Mouse (Mus musculus): ENCODE measurements at regions not wholly inside any gene's neighbourhood (a gene's known extent, or its start where the extent isn't known, plus 50 kb on each side); places are given as distances from the start of the nearest gene placed in this dataset.
A peak's percentile ranks its signal among the peaks of the same experiment; 100 is the strongest.

GRCm38 (mm10) chr9:100194604-100195444 lies 291.8 kb downstream of the Il20rb start:
- TF ChIP-seq CTCF (conservative IDR thresholded peaks at IDR 0.05; ENCODE audit: insufficient read depth, insufficient read length, low read depth, low read length) = no peak
- TF ChIP-seq POLR2A (IDR thresholded peaks at IDR 0.05; ENCODE audit: low read depth, low read length) = no peak
- H3K4me1 ChIP-seq (ENCODE audit: control insufficient read depth, insufficient read depth, low read length) = no peaks in the 10 kb centered on the region
- H3K27me3 ChIP-seq (replicated peaks; ENCODE audit: control insufficient read depth, insufficient read depth, low read length) = no peaks in the 10 kb centered on the region
- no peak overlapping the region for H3K27ac ChIP-seq (ENCODE audit: insufficient read depth, low read depth, low read length)
- no peaks in the 10 kb centered on the region for H3K36me3 ChIP-seq (ENCODE audit: control insufficient read depth, insufficient read depth, low read length)
- 55% methylated on average over 11 of the region's 11 CpGs for WGBS
- no peak overlapping the region for H3K4me3 ChIP-seq (ENCODE audit: insufficient read depth, low read depth, low read length)
- DNase-seq = no peak

GRCm38 (mm10) chr9:100194158-100194557 lies 292.4 kb downstream of the Il20rb start:
- no peak for DNase-seq
- TF ChIP-seq CTCF (conservative IDR thresholded peaks at IDR 0.05; ENCODE audit: insufficient read depth, insufficient read length, low read depth, low read length) (no peak), POLR2A (IDR thresholded peaks at IDR 0.05; ENCODE audit: low read depth, low read length) (no peak)
- Histone ChIP-seq H3K36me3 (ENCODE audit: control insufficient read depth, insufficient read depth, low read length) (no peaks in the 10 kb centered on the region), H3K4me3 (ENCODE audit: insufficient read depth, low read depth, low read length) (no peak overlapping the region), H3K27me3 (replicated peaks; ENCODE audit: control insufficient read depth, insufficient read depth, low read length) (no peaks in the 10 kb centered on the region), H3K4me1 (ENCODE audit: control insufficient read depth, insufficient read depth, low read length) (no peaks in the 10 kb centered on the region), H3K27ac (ENCODE audit: insufficient read depth, low read depth, low read length) (no peak overlapping the region)
- whole genome bisulfite sequencing = 75% methylated on average over 5 of the region's 5 CpGs

- H3K36me3 ChIP-seq (ENCODE audit: control insufficient read depth, insufficient read depth, low read length) = no peaks in the 10 kb centered on the region
- DNase-seq = peak; percentile 44
- H3K4me3 ChIP-seq (ENCODE audit: insufficient read depth, low read depth, low read length) = no peak overlapping the region
- no peak overlapping the region for H3K27ac ChIP-seq (ENCODE audit: insufficient read depth, low read depth, low read length)
- WGBS = 29% methylated on average over 9 of the region's 9 CpGs
- no peaks in the 10 kb centered on the region for H3K27me3 ChIP-seq (replicated peaks; ENCODE audit: control insufficient read depth, insufficient read depth, low read length)
- TF ChIP-seq POLR2A (IDR thresholded peaks at IDR 0.05; ENCODE audit: low read depth, low read length) = no peak
- no peak for TF ChIP-seq CTCF (conservative IDR thresholded peaks at IDR 0.05; ENCODE audit: insufficient read depth, insufficient read length, low read depth, low read length)
- no peaks in the 10 kb centered on the region for H3K4me1 ChIP-seq (ENCODE audit: control insufficient read depth, insufficient read depth, low read length)
Measured at GRCm38 (mm10) chr9:100184081-100184480, 302.5 kb downstream of the Il20rb start.

- WGBS = 85% methylated on average over 5 of the region's 5 CpGs
- no peak for DNase-seq
- TF ChIP-seq POLR2A (IDR thresholded peaks at IDR 0.05; ENCODE audit: low read depth, low read length) = no peak
- TF ChIP-seq CTCF (conservative IDR thresholded peaks at IDR 0.05; ENCODE audit: insufficient read depth, insufficient read length, low read depth, low read length) = no peak
Measured at GRCm38 (mm10) chr9:100176291-100176690, 300.3 kb upstream of the Sox14 start.

GRCm38 (mm10) chr9:100166256-100166655 lies 290.3 kb upstream of the Sox14 start:
- Histone ChIP-seq H3K36me3 (ENCODE audit: control insufficient read depth, insufficient read depth, low read length) (no peaks in the 10 kb centered on the region), H3K4me3 (ENCODE audit: insufficient read depth, low read depth, low read length) (no peak overlapping the region), H3K27me3 (replicated peaks; ENCODE audit: control insufficient read depth, insufficient read depth, low read length) (no peaks in the 10 kb centered on the region), H3K4me1 (ENCODE audit: control insufficient read depth, insufficient read depth, low read length) (no peaks in the 10 kb centered on the region), H3K27ac (ENCODE audit: insufficient read depth, low read depth, low read length) (no peak overlapping the region)
- DNase-seq = no peak
- TF ChIP-seq POLR2A (IDR thresholded peaks at IDR 0.05; ENCODE audit: low read depth, low read length) (no peak), CTCF (conservative IDR thresholded peaks at IDR 0.05; ENCODE audit: insufficient read depth, insufficient read length, low read depth, low read length) (no peak)
- 81% methylated on average over 5 of the region's 5 CpGs for WGBS

More at GRCm38 (mm10) chr9:100176291-100176690, 300.3 kb upstream of the Sox14 start:
- no peak overlapping the region for H3K27ac ChIP-seq (ENCODE audit: insufficient read depth, low read depth, low read length)
- H3K4me3 ChIP-seq (ENCODE audit: insufficient read depth, low read depth, low read length) = no peak overlapping the region
- H3K27me3 ChIP-seq (replicated peaks; ENCODE audit: control insufficient read depth, insufficient read depth, low read length) = no peaks in the 10 kb centered on the region
- H3K4me1 ChIP-seq (ENCODE audit: control insufficient read depth, insufficient read depth, low read length) = no peaks in the 10 kb centered on the region
- H3K36me3 ChIP-seq (ENCODE audit: control insufficient read depth, insufficient read depth, low read length) = no peaks in the 10 kb centered on the region

- Histone ChIP-seq H3K36me3 (ENCODE audit: control insufficient read depth, insufficient read depth, low read length) (no peaks in the 10 kb centered on the region), H3K4me3 (ENCODE audit: insufficient read depth, low read depth, low read length) (no peak overlapping the region), H3K4me1 (ENCODE audit: control insufficient read depth, insufficient read depth, low read length) (no peaks in the 10 kb centered on the region), H3K27me3 (replicated peaks; ENCODE audit: control insufficient read depth, insufficient read depth, low read length) (no peaks in the 10 kb centered on the region; the same call in 1 of the 2 replicates), H3K27ac (ENCODE audit: insufficient read depth, low read depth, low read length) (no peak overlapping the region)
- no peak for TF ChIP-seq POLR2A (IDR thresholded peaks at IDR 0.05; ENCODE audit: low read depth, low read length)
- TF ChIP-seq CTCF (conservative IDR thresholded peaks at IDR 0.05; ENCODE audit: insufficient read depth, insufficient read length, low read depth, low read length) = no peak
- no peak for DNase-seq
- 70% methylated on average over 3 of the region's 3 CpGs for WGBS
Measured at GRCm38 (mm10) chr9:100161961-100162360, 286.0 kb upstream of the Sox14 start.
